28 mouse cellular contexts compared by ENCODE assay signal in genomic region chr8:11402220-11402619, GRCm38 (mm10).
"Had no signal": no experiment of that assay in that cellular context is flagged by ENCODE, and none has a peak within 500 bp of the region (broad histone marks: within the 10 kb centered on the region; RNA-seq: fewer than 3 reads in every experiment).

No protein-coding gene starts in this region.

- H3K9ac ChIP-seq: embryonic facial prominence, embryonic 12.5 days; embryonic facial prominence, embryonic 13.5 days; embryonic facial prominence, embryonic 15.5 days; forebrain, embryonic 12.5 days; forebrain, embryonic 13.5 days; forebrain, embryonic 15.5 days; forebrain, postnatal 0 days had no signal

- DNase-seq: cerebellum, adult 2 months; cerebellum, adult 8-10 months; cerebellum, adult 9-10 months; cerebellum, adult 9-11 months; cerebellum, postnatal 10 days; cerebellum, postnatal 14 days; cerebellum, postnatal 25 days; cerebellum, postnatal 36 days; embryo, embryonic 11 days; forebrain, postnatal 0 days; gastrocnemius, adult 2 months; gastrocnemius, postnatal 10 days; gastrocnemius, postnatal 14 days; gastrocnemius, postnatal 25 days; gastrocnemius, postnatal 36 days; heart, adult 11 months; heart, adult 18-20 months had no signal

- H3K36me3 ChIP-seq: forebrain, embryonic 12.5 days; forebrain, embryonic 15.5 days had no signal

- H3K27me3 ChIP-seq: embryonic facial prominence, embryonic 12.5 days; embryonic facial prominence, embryonic 13.5 days; embryonic facial prominence, embryonic 15.5 days; forebrain, embryonic 12.5 days; forebrain, embryonic 13.5 days; forebrain, embryonic 15.5 days had no signal

- H3K4me2 ChIP-seq: embryonic facial prominence, embryonic 12.5 days; embryonic facial prominence, embryonic 13.5 days; embryonic facial prominence, embryonic 15.5 days; forebrain, embryonic 12.5 days; forebrain, embryonic 13.5 days; forebrain, embryonic 15.5 days had no signal

- H3K4me3 ChIP-seq: embryonic facial prominence, embryonic 10.5 days; embryonic facial prominence, embryonic 12.5 days; embryonic facial prominence, embryonic 13.5 days; embryonic facial prominence, embryonic 15.5 days; erythroblast, embryonic 14.5 days; forebrain, embryonic 10.5 days; forebrain, embryonic 12.5 days; forebrain, embryonic 13.5 days; forebrain, embryonic 15.5 days; gastrocnemius, adult 2 months had no signal

- ATAC-seq: forebrain, embryonic 13.5 days; forebrain, embryonic 14.5 days; forebrain, embryonic 15.5 days; forebrain, embryonic 16.5 days; forebrain, postnatal 0 days had no signal

- H3K9me3 ChIP-seq: embryonic facial prominence, embryonic 10.5 days; embryonic facial prominence, embryonic 12.5 days; embryonic facial prominence, embryonic 13.5 days; embryonic facial prominence, embryonic 15.5 days; forebrain, embryonic 10.5 days; forebrain, embryonic 12.5 days; forebrain, embryonic 13.5 days; forebrain, embryonic 15.5 days had no signal

- H3K27ac ChIP-seq: embryonic facial prominence, embryonic 10.5 days; embryonic facial prominence, embryonic 12.5 days; embryonic facial prominence, embryonic 13.5 days; embryonic facial prominence, embryonic 15.5 days; forebrain, embryonic 10.5 days; forebrain, embryonic 12.5 days; forebrain, embryonic 13.5 days; forebrain, embryonic 15.5 days; gastrocnemius, adult 2 months had no signal
